Mouse (Mus musculus) erythroblast, embryonic 14.5 days (primary cell): ENCODE measurements around the gene Dusp28. TPM values are rescaled to one million over a fixed set of nuclear protein-coding genes. Genes with fewer than 3 reads are reported as not detected.

Experiments
- H3K27me3 ChIP-seq: 2 replicates; pipeline ENCODE4 v1.6.1; 2012; ENCODE audit warnings: inconsistent platforms; ENCODE audit not compliant: control insufficient read depth
- H3K36me3 ChIP-seq: 2 replicates; pipeline ENCODE4 v1.6.1; 2012; ENCODE audit warnings: mild to moderate bottlenecking, inconsistent platforms; ENCODE audit not compliant: control insufficient read depth
- H3K4me1 ChIP-seq: 2 replicates; pipeline ENCODE4 v1.6.1; 2012; ENCODE audit warnings: inconsistent platforms; ENCODE audit not compliant: control insufficient read depth
- H3K4me3 ChIP-seq: replicated peaks from 2 replicates; pipeline ENCODE3; 2012; ENCODE audit warnings: moderate library complexity, mild to moderate bottlenecking, inconsistent platforms
- H3K9me3 ChIP-seq: 2 replicates; pipeline ENCODE4 v1.6.1; 2012; ENCODE audit warnings: low read length, inconsistent platforms, mixed read lengths; ENCODE audit not compliant: control insufficient read depth
- GATA1 ChIP-seq: IDR thresholded peaks from 2 replicates; pipeline ENCODE4 v1.6.1; 2012; ENCODE audit warnings: low read length, inconsistent platforms, mixed read lengths
- TAL1 ChIP-seq: IDR thresholded peaks from 3 replicates; pipeline ENCODE4 v1.6.1; 2012; ENCODE audit warnings: low read length, inconsistent platforms, mixed read lengths
- polyA plus RNA-seq: library from polyadenylated mRNA; stranded (reverse); fragments of >175 nt; gene quantifications from 2 replicates; pipeline ENCODE4 v1.2.3, GENCODE M21; 2012

Gene Dusp28
- polyA plus RNA-seq, 1 experiment, result 0.70 TPM

- TF ChIP-seq GATA1 (no peak), TAL1 (no peak)
- no peaks in the 10 kb centered on the region; the same call in 1 of the 2 replicates for H3K27me3 ChIP-seq
- H3K4me3 ChIP-seq, result peak overlapping the region; percentile 85
- H3K9me3 ChIP-seq, result no peaks in the 10 kb centered on the region
- peaks cover 55% of the 10 kb centered on the region for H3K4me1 ChIP-seq
- peaks cover 38% of the 10 kb centered on the region for H3K36me3 ChIP-seq
Observed at GRCm38 (mm10) chr1:92912286-92912685, 5.5 kb downstream of the Dusp28 start.

GRCm38 (mm10) chr1:92914239-92914638, 7.5 kb downstream of the Dusp28 start:
- peaks cover 57% of the 10 kb centered on the region for H3K36me3 ChIP-seq

GRCm38 (mm10) chr1:92914993-92915392, 8.2 kb downstream of the Dusp28 start:
- no peaks in the 10 kb centered on the region; the same call in 1 of the 2 replicates for H3K27me3 ChIP-seq
- no peak overlapping the region for H3K4me3 ChIP-seq
- H3K4me1 ChIP-seq, result peaks cover 30% of the 10 kb centered on the region
- no peak for TF ChIP-seq TAL1
- TF ChIP-seq GATA1, result no peak
- H3K36me3 ChIP-seq, result peaks cover 65% of the 10 kb centered on the region
- H3K9me3 ChIP-seq, result no peaks in the 10 kb centered on the region

More at GRCm38 (mm10) chr1:92914239-92914638, 7.5 kb downstream of the Dusp28 start:
- H3K4me1 ChIP-seq, result peaks cover 35% of the 10 kb centered on the region
- H3K4me3 ChIP-seq, result no peak overlapping the region
- no peaks in the 10 kb centered on the region; the same call in 1 of the 2 replicates for H3K27me3 ChIP-seq
- H3K9me3 ChIP-seq, result no peaks in the 10 kb centered on the region
- TF ChIP-seq TAL1 (no peak), GATA1 (no peak)

GRCm38 (mm10) chr1:92916725-92917124, 9.9 kb downstream of the Dusp28 start:
- Histone ChIP-seq H3K9me3 (no peaks in the 10 kb centered on the region), H3K4me3 (no peak overlapping the region), H3K36me3 (peaks cover 70% of the 10 kb centered on the region), H3K27me3 (no peaks in the 10 kb centered on the region), H3K4me1 (peaks cover 18% of the 10 kb centered on the region)
- no peak for TF ChIP-seq TAL1
- no peak for TF ChIP-seq GATA1

GRCm38 (mm10) chr1:92919151-92919550, 12.4 kb downstream of the Dusp28 start:
- H3K27me3 ChIP-seq, result 0 out of 2 replicates have a peak, but pooled peaks cover 3% of the 10 kb centered on the region
- no peaks in the 10 kb centered on the region for H3K9me3 ChIP-seq
- no peak overlapping the region for H3K4me3 ChIP-seq
- no peak for TF ChIP-seq GATA1
- TF ChIP-seq TAL1, result no peak
- peaks cover 5% of the 10 kb centered on the region; the same call in 1 of the 2 replicates for H3K4me1 ChIP-seq
- H3K36me3 ChIP-seq, result peaks cover 64% of the 10 kb centered on the region

GRCm38 (mm10) chr1:92919775-92920174, 13.0 kb downstream of the Dusp28 start:
- peaks cover 5% of the 10 kb centered on the region; the same call in 1 of the 2 replicates for H3K4me1 ChIP-seq
- peaks cover under 1% of the 10 kb centered on the region; the same call in 1 of the 2 replicates for H3K9me3 ChIP-seq
- peaks cover 57% of the 10 kb centered on the region for H3K36me3 ChIP-seq
- no peak for TF ChIP-seq GATA1
- no peak for TF ChIP-seq TAL1
- no peak overlapping the region for H3K4me3 ChIP-seq
- 0 out of 2 replicates have a peak, but pooled peaks cover 3% of the 10 kb centered on the region for H3K27me3 ChIP-seq

GRCm38 (mm10) chr1:92920474-92921200, 13.9 kb downstream of the Dusp28 start:
- TF ChIP-seq GATA1, result no peak
- TF ChIP-seq TAL1, result no peak
- Histone ChIP-seq H3K4me3 (no peak overlapping the region), H3K27me3 (0 out of 2 replicates have a peak, but pooled peaks cover 3% of the 10 kb centered on the region), H3K36me3 (peaks cover 49% of the 10 kb centered on the region), H3K4me1 (peaks cover 5% of the 10 kb centered on the region; the same call in 1 of the 2 replicates), H3K9me3 (peaks cover 2% of the 10 kb centered on the region; the same call in 1 of the 2 replicates)

- peaks cover 40% of the 10 kb centered on the region for H3K36me3 ChIP-seq
- H3K4me1 ChIP-seq, result peaks cover 5% of the 10 kb centered on the region; the same call in 1 of the 2 replicates
- H3K27me3 ChIP-seq, result 0 out of 2 replicates have a peak, but pooled peaks cover 3% of the 10 kb centered on the region
- TF ChIP-seq TAL1, result no peak
- TF ChIP-seq GATA1, result no peak
- H3K9me3 ChIP-seq, result peaks cover 2% of the 10 kb centered on the region; the same call in 1 of the 2 replicates
- no peak overlapping the region for H3K4me3 ChIP-seq
Observed at GRCm38 (mm10) chr1:92921496-92921895, 14.7 kb downstream of the Dusp28 start.

GRCm38 (mm10) chr1:92930171-92930706, 23.5 kb downstream of the Dusp28 start:
- H3K36me3 ChIP-seq, result no peaks in the 10 kb centered on the region
- peaks cover 19% of the 10 kb centered on the region for H3K4me1 ChIP-seq
- TF ChIP-seq TAL1 (no peak), GATA1 (no peak)
- no peaks in the 10 kb centered on the region for H3K27me3 ChIP-seq
- no peaks in the 10 kb centered on the region for H3K9me3 ChIP-seq
- H3K4me3 ChIP-seq, result no peak overlapping the region
